Mouse (Mus musculus): ENCODE results near the gene Src. TPM values are rescaled to one million over a fixed set of nuclear protein-coding genes. Genes with fewer than 3 reads are reported as not detected.

Gene Src
- polyA plus RNA-seq, 1 experiment from 2014 or later: 18.5 TPM

DNA sequence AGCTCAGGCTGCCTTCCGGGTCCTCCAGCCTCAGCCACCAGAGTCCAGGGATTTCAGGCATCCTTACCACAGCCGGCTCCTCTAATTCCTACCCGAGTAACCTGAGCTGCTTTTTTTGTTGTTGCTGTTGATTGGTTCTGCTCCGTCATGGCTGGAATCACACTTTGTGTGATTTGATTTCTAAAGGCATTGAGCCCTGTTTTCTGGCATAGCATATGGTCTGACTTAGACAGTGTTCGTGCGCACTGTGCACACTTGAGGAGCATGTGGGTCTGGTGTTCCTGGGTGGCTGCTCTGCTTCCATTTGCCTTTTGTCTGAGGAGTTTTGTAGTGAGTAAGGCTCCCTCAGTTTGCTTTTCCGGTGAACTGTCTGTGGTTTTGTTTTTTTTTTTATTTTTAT is 30.1 kb downstream of the Src start:
- ATAC-seq (ENCODE audit: insufficient number of reproducible peaks, low FRiP score, low TSS enrichment, low read depth): no peak
- WGBS: 60% methylated on average over 7 of the region's 7 CpGs
- Histone ChIP-seq H3K36me3 (peaks cover 37% of the 10 kb centered on the region), H3K4me1 (no peaks in the 10 kb centered on the region), H3K9ac (no peak overlapping the region), H3K27ac (no peak overlapping the region), H3K9me3 (no peaks in the 10 kb centered on the region), H3K4me2 (no peak overlapping the region), H3K4me3 (no peak overlapping the region), H3K27me3 (no peaks in the 10 kb centered on the region)

DNA sequence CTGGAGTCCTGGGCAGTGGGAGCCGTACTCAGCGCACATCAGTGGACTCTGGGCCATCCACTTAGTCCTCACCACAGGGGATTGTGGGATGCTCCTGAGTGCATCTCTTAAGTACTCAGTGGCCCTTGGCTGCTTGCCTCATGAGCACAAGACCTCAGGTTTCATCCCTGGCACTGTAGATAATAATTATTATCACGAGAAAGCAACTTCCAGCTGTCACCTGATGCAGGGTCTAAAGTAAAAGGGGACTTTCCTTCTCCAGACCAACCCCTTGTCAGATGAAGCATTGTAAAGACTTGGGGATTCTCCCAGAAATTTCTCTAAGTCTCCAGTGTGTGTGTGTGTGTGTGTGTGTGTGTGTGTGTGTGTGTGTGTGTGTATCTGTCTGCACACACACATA is 32.7 kb downstream of the Src start:
- no peak for ATAC-seq (ENCODE audit: insufficient number of reproducible peaks, low FRiP score, low TSS enrichment, low read depth)
- Histone ChIP-seq H3K4me1 (no peaks in the 10 kb centered on the region), H3K4me3 (no peak overlapping the region), H3K9me3 (no peaks in the 10 kb centered on the region), H3K9ac (no peak overlapping the region), H3K27ac (no peak overlapping the region), H3K4me2 (no peak overlapping the region), H3K36me3 (peaks cover 33% of the 10 kb centered on the region), H3K27me3 (no peaks in the 10 kb centered on the region)
- 83% methylated on average over 3 of the region's 3 CpGs for WGBS

DNA sequence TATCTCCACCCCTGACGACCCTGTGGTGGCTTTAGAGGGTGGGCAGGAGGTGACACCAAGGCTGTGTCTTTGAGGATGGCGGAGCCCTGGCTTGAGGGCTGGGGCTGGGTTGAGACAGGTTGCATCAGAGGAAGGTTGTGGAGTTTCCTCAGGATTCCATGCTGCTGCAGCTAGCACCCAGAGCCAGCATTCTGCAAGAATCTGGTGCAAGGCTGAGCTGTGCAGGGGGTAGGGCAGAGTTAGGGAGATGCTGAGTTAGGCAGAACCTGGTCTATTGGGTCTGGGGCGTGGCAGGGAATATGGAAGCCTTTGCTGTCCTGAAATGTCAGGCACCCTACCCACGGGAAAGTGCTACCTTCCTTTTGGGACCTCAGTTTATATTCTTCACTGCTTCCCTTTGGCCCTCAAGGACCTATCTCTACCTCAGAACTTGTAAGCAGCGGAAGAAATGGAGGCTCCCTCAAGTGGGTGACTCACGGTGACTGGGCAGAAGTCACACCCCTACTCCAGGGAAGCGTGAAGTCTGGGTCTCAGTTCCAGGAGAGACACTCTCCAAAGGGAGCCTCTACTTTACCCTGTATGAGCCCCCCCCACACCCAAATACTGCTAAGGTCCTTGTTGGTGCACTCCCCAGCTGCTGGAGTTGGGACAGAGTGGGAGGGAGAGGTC is 33.3 kb downstream of the Src start:
- Histone ChIP-seq H3K27ac (no peak overlapping the region), H3K4me1 (0 out of 2 replicates have a peak, but pooled peaks cover under 1% of the 10 kb centered on the region), H3K4me3 (no peak overlapping the region), H3K9me3 (no peaks in the 10 kb centered on the region), H3K27me3 (no peaks in the 10 kb centered on the region), H3K4me2 (no peak overlapping the region), H3K36me3 (peaks cover 29% of the 10 kb centered on the region), H3K9ac (no peak overlapping the region)
- no peak for ATAC-seq (ENCODE audit: insufficient number of reproducible peaks, low FRiP score, low TSS enrichment, low read depth)
- 80% methylated on average over 7 of the region's 7 CpGs for WGBS

DNA sequence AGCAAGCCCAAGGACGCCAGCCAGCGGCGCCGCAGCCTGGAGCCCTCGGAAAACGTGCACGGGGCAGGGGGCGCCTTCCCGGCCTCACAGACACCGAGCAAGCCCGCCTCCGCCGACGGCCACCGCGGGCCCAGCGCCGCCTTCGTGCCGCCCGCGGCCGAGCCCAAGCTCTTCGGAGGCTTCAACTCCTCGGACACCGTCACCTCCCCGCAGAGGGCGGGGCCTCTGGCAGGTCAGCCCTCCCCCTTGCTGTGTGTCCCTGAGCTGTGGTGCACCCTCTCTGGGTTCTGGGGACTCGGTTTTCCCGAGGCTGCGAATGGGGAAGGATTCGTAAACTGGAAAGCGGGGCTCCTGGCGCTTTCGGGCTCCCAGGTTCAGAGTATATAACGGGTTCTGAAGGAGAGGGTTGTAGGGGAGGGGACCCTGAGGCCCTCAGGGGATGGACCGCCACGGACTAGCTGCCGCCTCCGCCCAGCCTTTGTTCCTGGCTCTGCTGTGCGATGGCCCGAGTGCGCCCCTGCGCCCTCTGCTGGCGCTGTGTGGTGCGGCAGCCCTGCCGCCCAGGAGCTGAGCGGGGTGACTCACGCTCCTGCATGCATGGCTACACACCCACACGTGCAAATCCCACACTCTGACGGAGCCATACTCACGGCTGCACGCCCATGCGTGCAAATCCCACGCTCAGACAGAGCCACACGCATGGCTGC is 39.0 kb downstream of the Src start:
- WGBS: 1% methylated on average over 56 of the region's 56 CpGs

DNA sequence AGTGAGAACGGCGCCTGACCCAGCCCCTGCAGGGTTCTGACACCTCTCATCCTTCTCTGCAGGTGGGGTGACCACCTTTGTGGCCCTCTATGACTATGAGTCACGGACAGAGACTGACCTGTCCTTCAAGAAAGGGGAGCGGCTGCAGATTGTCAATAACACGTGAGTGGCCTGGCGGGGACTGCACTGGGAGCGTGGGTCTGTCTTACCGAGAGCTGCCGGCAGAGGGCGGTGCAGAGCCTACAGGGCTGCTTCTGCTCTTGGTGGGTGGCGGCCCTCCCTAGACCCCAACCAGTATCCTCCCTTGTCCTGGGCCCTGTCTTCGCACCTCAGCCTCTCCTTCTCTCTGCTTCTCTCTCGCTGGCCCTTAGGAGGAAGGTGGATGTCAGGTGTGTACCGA is 40.2 kb downstream of the Src start:
- Histone ChIP-seq H3K9me3 (no peaks in the 10 kb centered on the region), H3K27ac (no peak overlapping the region), H3K9ac (no peak overlapping the region), H3K4me2 (no peak overlapping the region), H3K36me3 (peaks cover 40% of the 10 kb centered on the region), H3K4me1 (peaks cover 47% of the 10 kb centered on the region), H3K27me3 (no peaks in the 10 kb centered on the region), H3K4me3 (no peak overlapping the region)
- ATAC-seq (ENCODE audit: insufficient number of reproducible peaks, low FRiP score, low TSS enrichment, low read depth): no peak
- WGBS: 29% methylated on average over 14 of the region's 14 CpGs

More for the DNA sequence above, 39.0 kb downstream of the Src start:
- H3K4me2 ChIP-seq: peak overlapping the region; percentile 73
- peaks cover 35% of the 10 kb centered on the region for H3K4me1 ChIP-seq
- H3K4me3 ChIP-seq: peak overlapping the region; percentile 37
- peak overlapping the region; percentile 47 for H3K9ac ChIP-seq
- peak overlapping the region; percentile 50; the same call in 1 of the 2 replicates for H3K27ac ChIP-seq
- no peaks in the 10 kb centered on the region for H3K27me3 ChIP-seq
- peak; percentile 85 for ATAC-seq (ENCODE audit: insufficient number of reproducible peaks, low FRiP score, low TSS enrichment, low read depth)
- H3K36me3 ChIP-seq: peaks cover 38% of the 10 kb centered on the region
- no peaks in the 10 kb centered on the region for H3K9me3 ChIP-seq

DNA sequence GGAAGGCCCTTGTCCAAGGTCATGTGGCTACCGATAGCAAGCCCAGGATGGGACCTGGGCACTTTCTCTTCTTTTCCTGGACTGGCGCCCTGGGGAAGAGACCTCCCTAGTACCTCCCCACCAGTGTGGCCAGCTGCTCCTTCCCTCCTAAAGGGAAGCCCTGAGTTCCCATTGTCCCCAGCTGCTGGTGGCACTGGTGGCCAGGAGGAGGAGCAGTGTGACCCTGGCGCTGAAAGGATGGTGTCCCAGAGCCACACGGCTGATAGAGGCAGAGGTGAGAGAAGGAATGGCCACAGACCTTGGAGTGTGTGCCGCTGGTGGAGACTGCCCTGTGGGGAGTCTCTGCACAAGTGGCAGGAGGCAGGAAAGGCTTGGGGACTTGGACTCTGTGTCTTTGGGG is 41.5 kb downstream of the Src start:
- Histone ChIP-seq H3K4me3 (no peak overlapping the region), H3K36me3 (peaks cover 43% of the 10 kb centered on the region), H3K27me3 (no peaks in the 10 kb centered on the region), H3K9ac (no peak overlapping the region), H3K9me3 (no peaks in the 10 kb centered on the region), H3K27ac (0 out of 2 replicates have a peak overlapping the region, but pooled peaks have one; percentile 54), H3K4me2 (no peak overlapping the region), H3K4me1 (peaks cover 60% of the 10 kb centered on the region)
- no peak for ATAC-seq (ENCODE audit: insufficient number of reproducible peaks, low FRiP score, low TSS enrichment, low read depth)
- WGBS: 45% methylated on average over 5 of the region's 5 CpGs

DNA sequence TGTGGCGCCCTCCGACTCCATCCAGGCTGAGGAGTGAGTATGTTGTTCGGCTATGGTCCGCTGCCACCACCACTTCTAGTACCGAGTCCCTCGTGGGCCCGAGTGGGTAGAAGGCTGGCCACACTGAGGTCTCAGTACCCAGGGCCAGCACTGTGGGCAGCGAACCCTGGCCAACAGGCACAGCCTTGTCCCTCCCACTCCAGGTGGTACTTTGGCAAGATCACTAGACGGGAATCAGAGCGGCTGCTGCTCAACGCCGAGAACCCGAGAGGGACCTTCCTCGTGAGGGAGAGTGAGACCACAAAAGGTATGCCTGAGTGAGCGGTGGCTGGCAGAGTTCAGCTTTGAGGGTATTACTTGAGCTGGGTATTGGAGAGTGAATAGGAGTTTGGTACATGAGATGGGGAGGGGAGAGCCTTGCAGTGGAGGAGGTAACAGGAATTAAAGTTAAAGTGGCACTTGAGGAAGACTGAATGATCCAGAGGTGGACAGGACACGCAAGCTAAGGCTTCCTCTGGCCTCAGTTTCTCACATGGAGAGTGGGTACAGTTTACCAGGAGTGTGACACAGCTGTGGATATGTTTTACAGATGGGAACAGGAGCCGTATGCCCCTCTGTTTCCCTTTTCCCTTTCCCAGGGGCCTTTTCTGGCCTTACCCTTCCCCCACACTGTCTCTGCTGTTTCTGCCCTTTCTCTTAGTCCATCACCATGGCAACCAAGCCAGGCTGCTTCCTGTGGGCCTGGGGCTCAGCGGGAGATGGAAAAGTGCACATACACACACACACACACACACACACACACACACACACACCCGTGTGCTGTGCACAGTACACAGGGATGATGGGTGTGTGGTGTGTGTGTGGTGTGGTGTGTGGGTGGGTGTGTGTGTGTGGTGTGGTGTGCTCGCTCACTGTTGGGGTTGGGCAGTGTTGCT is 44.8 kb downstream of the Src start:
- H3K27ac ChIP-seq: peak overlapping the region; percentile 89
- H3K4me1 ChIP-seq: peaks cover 55% of the 10 kb centered on the region
- no peak overlapping the region for H3K9ac ChIP-seq
- no peak for ATAC-seq (ENCODE audit: insufficient number of reproducible peaks, low FRiP score, low TSS enrichment, low read depth)
- peaks cover 70% of the 10 kb centered on the region for H3K36me3 ChIP-seq
- H3K9me3 ChIP-seq: no peaks in the 10 kb centered on the region
- H3K27me3 ChIP-seq: no peaks in the 10 kb centered on the region
- WGBS: 45% methylated on average over 20 of the region's 20 CpGs
- no peak overlapping the region for H3K4me2 ChIP-seq
- H3K4me3 ChIP-seq: no peak overlapping the region

DNA sequence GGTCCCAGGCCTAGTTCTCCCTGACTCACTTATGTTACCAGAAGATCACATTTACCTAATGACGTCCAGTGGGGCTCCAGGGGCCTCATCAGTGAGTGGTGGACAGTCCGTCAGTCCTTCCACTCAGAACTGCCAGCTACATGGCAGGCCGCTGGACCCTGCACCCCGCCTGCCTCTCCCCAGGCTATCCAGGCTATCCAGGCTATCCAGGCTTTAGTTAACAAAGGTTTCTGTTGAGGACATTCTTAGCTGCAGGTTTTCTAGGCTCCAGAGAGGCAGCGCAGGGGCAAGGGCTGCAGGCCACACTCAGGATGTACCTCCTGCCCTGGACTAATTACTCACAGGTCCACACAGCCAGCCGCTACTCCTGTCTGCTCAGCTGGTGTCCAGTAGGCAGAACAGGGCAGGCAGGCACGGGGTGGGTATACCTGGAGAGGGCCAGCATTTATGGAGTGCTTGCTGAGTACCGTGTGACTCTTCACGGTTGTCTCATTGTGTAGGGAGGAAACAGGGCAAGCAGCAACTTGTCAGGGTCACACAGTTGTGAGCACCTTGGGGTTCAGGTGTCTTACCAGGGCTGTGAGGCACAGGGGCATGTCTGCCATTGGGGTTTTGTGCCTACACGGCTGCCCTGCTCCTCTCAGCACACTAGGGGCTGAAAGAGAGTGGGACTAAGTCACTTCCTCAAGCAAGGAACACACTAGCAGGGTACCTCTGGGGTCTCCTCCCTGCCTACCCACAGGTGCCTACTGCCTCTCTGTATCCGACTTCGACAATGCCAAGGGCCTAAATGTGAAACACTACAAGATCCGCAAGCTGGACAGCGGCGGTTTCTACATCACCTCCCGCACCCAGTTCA is 45.9 kb downstream of the Src start:
- Histone ChIP-seq H3K9ac (no peak overlapping the region), H3K36me3 (peaks cover 77% of the 10 kb centered on the region)
- 28% methylated on average over 16 of the region's 16 CpGs for WGBS

DNA sequence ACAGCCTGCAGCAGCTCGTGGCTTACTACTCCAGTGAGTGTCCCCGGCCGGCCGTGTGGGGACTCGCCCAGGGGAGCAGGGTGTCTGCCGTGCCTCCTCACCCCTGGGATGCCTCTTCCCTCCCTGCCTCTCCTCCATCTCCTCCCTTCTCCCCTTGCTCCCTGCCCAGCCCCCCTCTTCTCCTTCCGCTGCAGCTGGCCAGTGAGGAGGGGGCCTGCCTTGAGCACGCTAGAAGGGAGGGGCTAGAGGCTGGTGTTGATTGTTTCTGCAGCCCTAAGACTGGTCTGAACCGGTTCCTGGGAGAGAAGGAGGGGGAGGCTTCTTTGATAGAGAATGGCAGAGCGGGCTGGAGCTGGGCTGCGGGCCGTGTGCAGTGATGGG is 46.5 kb downstream of the Src start:
- Histone ChIP-seq H3K4me2 (peak overlapping the region; percentile 19), H3K4me3 (0 out of 2 replicates have a peak overlapping the region, but pooled peaks have one; percentile 5), H3K9me3 (no peaks in the 10 kb centered on the region), H3K9ac (no peak overlapping the region), H3K27me3 (no peaks in the 10 kb centered on the region), H3K36me3 (peaks cover 77% of the 10 kb centered on the region), H3K27ac (peak overlapping the region; percentile 89), H3K4me1 (peaks cover 48% of the 10 kb centered on the region)
- 6% methylated on average over 12 of the region's 12 CpGs for WGBS
- ATAC-seq (ENCODE audit: insufficient number of reproducible peaks, low FRiP score, low TSS enrichment, low read depth): peak; percentile 85

More for the DNA sequence above, 45.9 kb downstream of the Src start:
- Histone ChIP-seq H3K4me3 (0 out of 2 replicates have a peak overlapping the region, but pooled peaks have one; percentile 5), H3K4me2 (peak overlapping the region; percentile 19), H3K27ac (peak overlapping the region; percentile 89), H3K27me3 (no peaks in the 10 kb centered on the region), H3K4me1 (peaks cover 49% of the 10 kb centered on the region), H3K9me3 (no peaks in the 10 kb centered on the region)
- ATAC-seq (ENCODE audit: insufficient number of reproducible peaks, low FRiP score, low TSS enrichment, low read depth): no peak

DNA sequence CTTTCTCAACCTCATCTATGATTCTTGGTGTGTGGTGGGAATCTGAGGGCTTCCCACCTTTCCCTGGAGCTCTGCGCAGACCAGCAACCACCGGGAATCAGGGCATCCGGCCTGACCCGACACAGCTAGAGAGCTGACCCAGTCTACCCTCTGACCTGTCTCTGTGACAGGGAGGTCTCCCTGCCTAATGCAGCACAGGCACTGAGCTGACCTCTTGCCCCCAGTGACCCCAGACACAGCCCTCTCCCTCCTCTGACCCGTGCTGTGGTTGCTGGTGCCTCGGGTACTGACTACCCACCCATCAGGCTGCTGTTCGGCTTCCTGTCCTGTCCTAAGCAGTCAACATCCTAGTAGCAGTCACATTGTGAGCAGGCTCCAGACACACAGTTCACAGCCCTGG is 48.6 kb downstream of the Src start:
- no peak overlapping the region for H3K9ac ChIP-seq
- ATAC-seq (ENCODE audit: insufficient number of reproducible peaks, low FRiP score, low TSS enrichment, low read depth): no peak
- no peak overlapping the region for H3K27ac ChIP-seq
- 40% methylated on average over 7 of the region's 7 CpGs for WGBS
- H3K4me2 ChIP-seq: no peak overlapping the region
- no peaks in the 10 kb centered on the region for H3K9me3 ChIP-seq
- H3K27me3 ChIP-seq: no peaks in the 10 kb centered on the region
- H3K36me3 ChIP-seq: peaks cover 68% of the 10 kb centered on the region
- H3K4me3 ChIP-seq: no peak overlapping the region
- peaks cover 63% of the 10 kb centered on the region for H3K4me1 ChIP-seq

Data from limb, embryonic 15.5 days (tissue).